Mouse (Mus musculus) E14TG2a.4 (cell line): Measurements from ENCODE around the gene Itk.

Source experiments
- CTCF ChIP-seq: conservative IDR thresholded peaks from 2 replicates; pipeline ENCODE4 v1.5.1; 2014; ENCODE audit warnings: low read length
- NANOG ChIP-seq: IDR thresholded peaks from 2 replicates; pipeline ENCODE4 v1.6.1; 2014; ENCODE audit warnings: borderline replicate concordance, low read length, mixed read lengths
- POU5F1 ChIP-seq: IDR thresholded peaks from 2 replicates; pipeline ENCODE4 v1.6.1; 2014; ENCODE audit warnings: low read length, borderline replicate concordance

DNA sequence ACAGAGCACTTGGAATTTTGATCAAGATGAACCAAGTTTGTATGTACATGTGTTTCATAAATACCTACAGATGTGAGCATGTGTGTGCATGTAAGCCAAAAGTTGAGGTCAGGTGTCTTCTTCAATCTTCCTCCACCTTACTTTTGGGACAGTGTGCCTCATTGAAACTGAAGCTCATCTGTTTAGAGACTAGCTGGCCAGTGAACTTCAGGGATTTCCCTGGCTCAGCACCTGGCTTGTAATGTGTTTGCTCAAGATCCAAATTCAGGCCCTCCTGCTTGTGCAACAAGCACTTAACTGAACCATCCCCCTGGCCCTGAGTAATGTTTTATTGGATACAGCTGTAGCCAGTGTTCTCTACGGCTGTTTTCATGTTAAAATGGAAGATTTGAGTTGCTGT, 29.1 kb upstream of the Itk start:
- no peak for TF ChIP-seq CTCF
- no peak for TF ChIP-seq NANOG
- TF ChIP-seq POU5F1: no peak
